Mouse (Mus musculus) heart, embryonic 10.5 days (tissue): Measurements from ENCODE around the gene Gm17622. TPM values are rescaled to one million over a fixed set of nuclear protein-coding genes. Genes with fewer than 3 reads are reported as not detected.

Experiments used
- DNase-seq: peaks from one replicate; pipeline ENCODE4 v3.0.0-alpha.2; 2017; ENCODE audit warnings: low spot score
- H3K27ac ChIP-seq: fragments of 300-500 bp; sonication (generic); 2 replicates; pipeline ENCODE4 v1.5.1; 2016; ENCODE audit warnings: mild to moderate bottlenecking
- H3K27me3 ChIP-seq: fragments of 300-500 bp; sonication (generic); 2 replicates; pipeline ENCODE4 v1.6.1; 2016; ENCODE audit warnings: mild to moderate bottlenecking; ENCODE audit not compliant: poor library complexity, insufficient read depth, severe bottlenecking
- H3K36me3 ChIP-seq: fragments of 300-500 bp; sonication (generic); 2 replicates; pipeline ENCODE4 v1.6.1; 2016; ENCODE audit warnings: mild to moderate bottlenecking, moderate library complexity
- H3K4me1 ChIP-seq: fragments of 300-500 bp; sonication (generic); 2 replicates; pipeline ENCODE4 v1.6.1; 2016; ENCODE audit warnings: mild to moderate bottlenecking
- H3K4me3 ChIP-seq: fragments of 300-500 bp; sonication (generic); 2 replicates; pipeline ENCODE4 v1.5.1; 2016; ENCODE audit warnings: mild to moderate bottlenecking, moderate library complexity
- H3K9me3 ChIP-seq: fragments of 300-500 bp; sonication (generic); 2 replicates; pipeline ENCODE4 v1.6.1; 2016; ENCODE audit warnings: mild to moderate bottlenecking, moderate library complexity
- WGBS: fragments of 180-500 bp; shearing (Covaris S2); methylation state at CpG from one replicate; pipeline ENCODE4 v1.1.7; 2016; 5-methylcytosine and 5-hydroxymethylcytosine counted together
- polyA plus RNA-seq: library from polyadenylated mRNA; unstranded; fragments of >200 nt; fragmentation: Nextera tagmentation; extraction: Ambion mirVana; gene quantifications from 2 replicates; pipeline ENCODE4 v1.2.1, GENCODE M21; 2016

The Gm17622 gene
- polyA plus RNA-seq, 1 experiment from 2014 or later = not detected

DNA sequence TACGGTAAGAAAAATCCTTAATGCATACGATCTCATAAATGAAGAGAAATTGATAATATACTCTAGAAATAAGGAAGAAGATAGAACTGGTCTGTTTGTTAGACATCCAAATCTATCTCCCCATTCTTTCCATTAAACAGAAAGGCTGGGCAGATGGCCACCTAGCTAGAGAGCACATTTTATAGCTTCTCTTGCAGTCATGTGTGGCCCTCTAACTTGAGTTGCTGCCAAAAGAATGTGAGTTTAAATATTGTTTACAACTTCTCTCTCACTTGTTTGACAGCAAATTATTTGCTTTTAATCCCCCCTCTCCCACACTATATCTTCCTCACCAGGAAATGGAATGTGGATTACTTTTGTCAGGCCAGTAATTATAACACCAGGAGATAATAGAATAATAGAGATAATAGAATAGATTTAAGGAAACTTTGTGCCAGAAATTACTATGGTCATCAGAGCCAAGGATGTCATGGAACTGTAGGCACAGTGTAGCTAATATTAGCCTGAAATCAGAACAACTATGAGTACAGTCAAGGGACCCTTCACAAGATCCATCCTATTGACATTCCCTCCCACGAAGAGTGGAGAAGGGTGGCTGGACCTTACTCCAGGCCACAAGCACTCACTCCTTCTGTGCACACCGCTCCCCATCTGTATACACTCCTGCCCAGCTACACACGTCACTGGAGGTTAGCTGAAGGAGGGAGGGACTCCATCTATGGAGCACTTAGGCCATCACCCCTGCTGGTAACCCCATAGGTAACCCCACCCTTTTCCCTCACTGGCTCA, 23.8 kb downstream of the Gm17622 start:
- no peaks in the 10 kb centered on the region for H3K27me3 ChIP-seq
- 85% methylated on average over 5 of the region's 5 CpGs for WGBS
- no peaks in the 10 kb centered on the region for H3K9me3 ChIP-seq
- H3K4me1 ChIP-seq = 0 out of 2 replicates have a peak, but pooled peaks cover 5% of the 10 kb centered on the region
- H3K36me3 ChIP-seq = peaks cover 8% of the 10 kb centered on the region; the same call in 1 of the 2 replicates
- H3K4me3 ChIP-seq = no peak overlapping the region
- no peak for DNase-seq
- no peak overlapping the region for H3K27ac ChIP-seq

DNA sequence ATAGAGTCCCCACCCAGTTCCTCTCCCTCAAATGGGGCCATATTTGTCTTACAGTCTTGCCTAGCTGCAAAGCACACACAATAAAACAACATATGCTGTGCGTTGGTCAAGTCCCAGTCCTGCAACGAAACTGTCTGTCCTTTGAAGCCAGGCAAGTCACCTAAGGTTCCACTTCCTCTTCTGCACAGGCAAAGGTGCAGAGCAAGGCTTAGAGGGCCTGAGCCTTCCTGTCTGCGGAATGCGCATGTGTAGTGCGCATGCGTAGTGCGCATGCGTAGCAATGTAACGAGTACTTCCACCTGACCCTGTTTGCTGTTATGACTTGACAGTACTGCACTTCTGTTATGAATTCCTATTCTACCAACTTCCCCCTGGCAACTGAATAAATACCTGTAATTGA, 25.7 kb downstream of the Gm17622 start:
- WGBS = 94% methylated on average over 9 of the region's 9 CpGs
- Histone ChIP-seq H3K9me3 (no peaks in the 10 kb centered on the region), H3K4me1 (no peaks in the 10 kb centered on the region), H3K27ac (no peak overlapping the region), H3K27me3 (no peaks in the 10 kb centered on the region), H3K36me3 (peaks cover 8% of the 10 kb centered on the region; the same call in 1 of the 2 replicates), H3K4me3 (no peak overlapping the region)
- no peak for DNase-seq

DNA sequence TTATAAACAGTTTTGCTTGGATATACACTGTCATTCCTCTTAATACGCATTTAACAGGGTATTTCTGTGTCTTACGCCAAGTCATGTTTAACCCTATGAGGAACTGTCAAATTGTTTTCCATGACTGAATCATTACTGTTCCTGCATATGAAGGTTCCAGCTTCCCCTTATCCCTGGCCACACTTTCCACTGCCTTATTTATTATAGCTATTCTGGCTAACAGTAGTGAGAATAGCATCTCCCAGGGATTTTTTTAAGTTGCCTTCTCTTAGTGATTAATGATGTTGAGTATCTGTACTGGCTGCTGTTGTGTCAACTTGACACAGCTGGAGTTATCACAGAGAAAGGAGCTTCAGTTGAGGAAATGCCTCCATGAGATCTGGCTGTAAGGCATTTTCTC, 26.8 kb downstream of the Gm17622 start:
- Histone ChIP-seq H3K4me1 (no peaks in the 10 kb centered on the region), H3K9me3 (no peaks in the 10 kb centered on the region), H3K27ac (no peak overlapping the region), H3K36me3 (peaks cover 8% of the 10 kb centered on the region; the same call in 1 of the 2 replicates), H3K27me3 (no peaks in the 10 kb centered on the region), H3K4me3 (no peak overlapping the region)
- no peak for DNase-seq
- WGBS = 96% methylated on average over 2 of the region's 2 CpGs

DNA sequence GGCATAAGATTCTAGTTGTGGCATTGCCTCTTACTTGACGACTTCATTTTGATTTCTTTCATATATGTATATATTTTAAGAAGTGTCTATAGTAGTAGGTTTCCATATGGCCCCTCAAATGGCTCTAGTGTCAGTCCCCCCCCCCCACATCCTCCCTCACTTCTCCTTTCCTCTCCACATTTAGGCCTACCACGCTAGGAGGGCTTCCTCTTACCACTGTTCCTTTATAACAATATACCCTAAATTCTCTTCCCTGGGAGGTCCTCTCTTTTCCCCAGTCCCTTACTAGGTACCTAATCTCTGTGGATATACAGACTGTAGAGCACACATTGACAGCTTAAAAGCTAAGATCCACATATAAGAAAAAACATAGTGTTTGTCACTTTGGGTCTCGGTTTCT, 30.8 kb downstream of the Gm17622 start:
- WGBS = 85% methylated on average over 3 of the region's 3 CpGs
- Histone ChIP-seq H3K4me1 (no peaks in the 10 kb centered on the region), H3K9me3 (no peaks in the 10 kb centered on the region), H3K27me3 (no peaks in the 10 kb centered on the region), H3K4me3 (no peak overlapping the region), H3K27ac (no peak overlapping the region), H3K36me3 (peaks cover 6% of the 10 kb centered on the region; the same call in 1 of the 2 replicates)
- DNase-seq = no peak

DNA sequence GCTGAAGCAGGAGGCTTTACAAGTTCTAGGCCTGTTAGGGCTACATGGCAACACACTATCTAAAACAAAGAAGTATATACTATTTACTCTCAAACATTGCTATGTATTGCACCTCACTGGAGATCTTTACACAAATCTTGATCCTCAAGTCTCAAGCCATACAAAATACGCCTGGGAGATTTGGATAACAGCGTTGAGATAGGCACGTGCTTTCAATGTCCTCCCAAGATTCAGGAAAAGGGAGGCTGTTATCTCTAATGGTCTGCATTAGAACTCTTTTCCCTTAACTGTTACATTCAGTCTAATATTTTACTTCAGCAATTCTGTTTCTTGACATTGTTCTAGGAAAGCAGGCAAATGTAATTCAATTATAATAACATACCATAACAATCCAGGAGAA, 36.5 kb downstream of the Gm17622 start:
- Histone ChIP-seq H3K4me1 (0 out of 2 replicates have a peak, but pooled peaks cover 2% of the 10 kb centered on the region), H3K27ac (no peak overlapping the region), H3K4me3 (no peak overlapping the region), H3K36me3 (peaks cover 14% of the 10 kb centered on the region; the same call in 1 of the 2 replicates), H3K27me3 (no peaks in the 10 kb centered on the region), H3K9me3 (no peaks in the 10 kb centered on the region)
- DNase-seq = no peak
- WGBS = 83% methylated on average over 3 of the region's 3 CpGs

DNA sequence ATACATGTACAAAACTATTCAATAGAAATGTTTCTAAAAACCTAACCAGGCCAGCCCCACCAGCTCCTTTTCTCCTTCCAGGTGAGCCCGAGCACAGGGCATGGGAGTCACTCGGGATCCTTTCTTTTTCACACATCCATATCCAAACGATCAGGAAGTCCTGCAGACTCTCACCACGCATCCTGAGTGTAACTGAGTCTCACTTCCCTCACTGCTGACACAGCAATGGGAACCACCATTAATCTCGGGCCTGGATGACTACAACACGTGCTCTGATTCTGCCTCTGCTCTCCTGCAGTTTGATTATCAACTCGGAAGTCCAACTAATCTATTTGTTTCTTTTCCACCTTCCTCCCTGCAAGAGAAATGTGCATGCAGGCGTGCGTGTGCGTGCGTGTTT, 37.3 kb downstream of the Gm17622 start:
- Histone ChIP-seq H3K4me1 (0 out of 2 replicates have a peak, but pooled peaks cover 6% of the 10 kb centered on the region), H3K9me3 (no peaks in the 10 kb centered on the region), H3K36me3 (peaks cover 14% of the 10 kb centered on the region; the same call in 1 of the 2 replicates), H3K27me3 (no peaks in the 10 kb centered on the region), H3K4me3 (no peak overlapping the region), H3K27ac (no peak overlapping the region)
- whole genome bisulfite sequencing = 82% methylated on average over 11 of the region's 11 CpGs
- no peak for DNase-seq

DNA sequence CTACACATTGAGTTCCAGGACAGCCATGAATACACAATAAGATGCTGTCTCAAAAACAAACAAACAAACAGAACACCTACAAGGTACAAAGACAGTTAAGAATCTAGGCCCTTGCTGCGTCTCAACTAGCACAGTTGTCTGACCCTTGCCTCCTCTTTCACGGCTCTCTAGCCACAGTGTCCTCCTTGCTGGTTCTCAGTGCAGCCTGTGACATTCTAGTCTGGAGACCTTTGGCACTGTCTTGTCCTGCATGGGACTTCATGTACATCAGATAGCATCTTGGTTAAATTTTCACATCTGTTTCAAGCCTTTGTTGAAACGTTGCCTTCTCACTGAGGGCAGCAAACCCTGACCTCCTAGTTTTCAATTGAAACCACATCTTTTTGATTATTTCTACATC, 38.2 kb downstream of the Gm17622 start:
- no peaks in the 10 kb centered on the region for H3K9me3 ChIP-seq
- no peak overlapping the region for H3K4me3 ChIP-seq
- 92% methylated on average over 3 of the region's 3 CpGs for WGBS
- no peak for DNase-seq
- peaks cover 14% of the 10 kb centered on the region; the same call in 1 of the 2 replicates for H3K36me3 ChIP-seq
- H3K4me1 ChIP-seq = 0 out of 2 replicates have a peak, but pooled peaks cover 6% of the 10 kb centered on the region
- H3K27me3 ChIP-seq = no peaks in the 10 kb centered on the region
- no peak overlapping the region for H3K27ac ChIP-seq

DNA sequence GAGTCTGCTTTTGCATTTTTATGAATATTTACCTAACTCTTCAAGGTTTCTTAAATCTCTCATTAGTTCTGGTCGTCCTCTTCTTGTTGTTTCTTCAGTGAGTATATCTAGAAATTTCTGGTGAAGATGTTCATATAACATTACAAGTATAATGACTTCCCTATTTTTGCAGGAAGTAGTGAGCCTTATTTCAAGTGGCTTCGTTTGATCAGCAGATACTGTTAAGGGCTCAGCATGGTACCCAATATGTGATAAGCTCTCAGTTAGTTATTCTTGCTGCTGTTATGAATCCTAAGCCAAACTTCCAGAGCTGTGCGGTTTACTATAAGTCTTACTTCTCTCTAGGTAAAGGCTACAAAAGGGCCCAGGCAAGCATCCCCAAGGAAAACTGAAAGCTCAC, 39.0 kb downstream of the Gm17622 start:
- Histone ChIP-seq H3K27ac (no peak overlapping the region), H3K4me3 (no peak overlapping the region), H3K4me1 (peaks cover 6% of the 10 kb centered on the region; the same call in 1 of the 2 replicates), H3K36me3 (peaks cover 14% of the 10 kb centered on the region; the same call in 1 of the 2 replicates), H3K9me3 (no peaks in the 10 kb centered on the region), H3K27me3 (no peaks in the 10 kb centered on the region)
- WGBS = 88% methylated on average over 3 of the region's 3 CpGs
- DNase-seq = no peak

DNA sequence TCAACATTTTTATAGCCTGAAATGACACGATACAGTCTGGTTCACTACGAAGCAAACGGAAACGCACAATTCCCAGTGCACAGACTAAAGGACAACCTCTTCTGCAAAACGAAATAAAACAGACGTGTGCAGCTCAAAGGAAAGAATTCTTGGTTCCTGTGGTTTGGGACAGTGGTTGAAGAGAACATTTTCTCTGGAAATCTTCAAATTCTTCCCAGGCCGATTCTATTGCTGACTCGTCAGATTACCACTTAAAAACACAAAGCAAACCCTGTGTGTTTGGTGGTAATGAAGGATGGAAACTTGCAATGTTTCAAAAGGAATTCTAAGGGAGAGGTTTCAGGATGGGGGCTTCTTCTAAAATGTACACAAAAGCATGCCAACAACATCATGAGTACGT, 39.5 kb downstream of the Gm17622 start:
- Histone ChIP-seq H3K4me1 (peaks cover 6% of the 10 kb centered on the region; the same call in 1 of the 2 replicates), H3K27ac (no peak overlapping the region), H3K27me3 (no peaks in the 10 kb centered on the region), H3K9me3 (no peaks in the 10 kb centered on the region), H3K4me3 (no peak overlapping the region), H3K36me3 (peaks cover 14% of the 10 kb centered on the region; the same call in 1 of the 2 replicates)
- no peak for DNase-seq
- 89% methylated on average over 9 of the region's 9 CpGs for WGBS

DNA sequence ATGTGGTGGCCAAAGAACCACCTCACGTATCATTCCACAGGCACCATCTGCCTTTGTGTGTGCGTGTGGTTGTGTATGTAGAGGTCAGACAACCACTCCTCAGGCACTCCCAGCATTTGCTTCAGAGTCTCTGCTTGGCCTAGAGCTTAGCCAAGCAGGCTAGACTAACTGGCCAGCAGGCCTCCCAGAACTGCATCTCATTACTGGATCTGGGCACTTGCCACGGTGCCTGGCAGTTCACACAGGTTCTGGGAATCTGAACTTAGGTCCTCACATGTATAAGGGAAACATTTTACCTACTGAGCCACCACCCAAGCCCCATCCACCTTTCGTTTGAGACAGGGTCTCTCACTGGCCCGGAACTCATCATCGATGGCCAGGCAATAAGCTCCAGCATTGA, 41.6 kb downstream of the Gm17622 start:
- 92% methylated on average over 6 of the region's 6 CpGs for WGBS
- no peak for DNase-seq
- Histone ChIP-seq H3K27ac (no peak overlapping the region), H3K27me3 (no peaks in the 10 kb centered on the region), H3K9me3 (no peaks in the 10 kb centered on the region), H3K4me3 (no peak overlapping the region), H3K4me1 (peaks cover 6% of the 10 kb centered on the region; the same call in 1 of the 2 replicates), H3K36me3 (peaks cover 14% of the 10 kb centered on the region; the same call in 1 of the 2 replicates)

DNA sequence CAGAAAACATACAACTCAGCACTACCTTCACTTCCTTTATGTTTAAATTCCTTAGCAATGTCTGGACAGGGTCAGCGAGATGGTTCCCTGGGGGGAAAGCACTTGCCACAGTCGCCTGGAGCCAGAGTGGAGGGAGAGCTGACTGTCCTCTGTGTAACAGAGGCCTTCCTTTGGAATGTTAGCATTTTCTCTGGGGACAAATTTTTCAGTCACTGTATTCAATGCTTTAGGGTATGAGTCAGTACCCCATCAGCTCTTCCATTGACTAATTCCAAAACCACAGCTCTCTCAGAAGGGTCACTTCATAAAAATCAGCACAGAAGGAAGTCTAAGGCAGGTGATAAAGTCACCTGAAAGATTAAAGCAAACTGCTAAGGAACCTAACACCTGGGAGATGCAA, 43.2 kb downstream of the Gm17622 start:
- Histone ChIP-seq H3K4me1 (peaks cover 6% of the 10 kb centered on the region; the same call in 1 of the 2 replicates), H3K27me3 (no peaks in the 10 kb centered on the region), H3K27ac (no peak overlapping the region), H3K9me3 (no peaks in the 10 kb centered on the region), H3K4me3 (no peak overlapping the region), H3K36me3 (peaks cover 11% of the 10 kb centered on the region; the same call in 1 of the 2 replicates)
- no peak for DNase-seq
- WGBS = 57% methylated on average over 2 of the region's 2 CpGs

DNA sequence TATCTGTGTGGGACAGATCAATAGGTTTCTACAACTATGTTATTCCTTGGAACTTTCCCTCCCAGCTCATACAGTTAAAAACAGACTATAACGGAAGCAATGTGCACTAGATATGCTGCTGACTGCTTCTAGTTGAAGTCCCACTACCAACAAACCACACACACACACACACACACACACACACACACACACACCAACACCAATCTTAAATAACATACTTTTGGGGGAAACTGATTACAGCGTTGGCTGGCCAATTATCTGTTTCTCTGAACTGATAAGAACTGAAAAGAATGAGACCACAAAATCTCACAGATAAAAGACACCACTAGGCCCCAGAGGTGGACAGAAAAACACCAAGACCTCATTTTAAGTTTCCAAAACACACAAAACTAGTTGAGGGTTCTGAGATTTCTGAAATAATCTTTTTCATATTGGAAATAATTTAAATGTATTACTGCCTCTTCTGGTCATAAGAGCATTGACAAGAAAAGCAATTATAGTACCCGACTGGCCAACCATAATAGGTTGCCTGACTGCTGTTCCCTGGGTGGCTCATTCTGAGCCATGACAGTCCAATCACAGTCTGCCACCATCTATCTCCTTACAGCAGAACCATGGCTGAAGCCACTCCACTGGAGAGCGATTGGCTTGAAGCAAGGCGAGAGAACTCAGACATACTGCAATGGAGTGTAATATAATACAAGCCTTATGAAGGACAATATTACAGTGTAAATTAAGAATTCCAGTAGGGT, 46.5 kb downstream of the Gm17622 start:
- Histone ChIP-seq H3K9me3 (no peaks in the 10 kb centered on the region), H3K36me3 (no peaks in the 10 kb centered on the region), H3K4me1 (peaks cover 4% of the 10 kb centered on the region; the same call in 1 of the 2 replicates), H3K4me3 (no peak overlapping the region), H3K27ac (no peak overlapping the region), H3K27me3 (no peaks in the 10 kb centered on the region)
- WGBS = 54% methylated on average over 5 of the region's 5 CpGs
- no peak for DNase-seq

DNA sequence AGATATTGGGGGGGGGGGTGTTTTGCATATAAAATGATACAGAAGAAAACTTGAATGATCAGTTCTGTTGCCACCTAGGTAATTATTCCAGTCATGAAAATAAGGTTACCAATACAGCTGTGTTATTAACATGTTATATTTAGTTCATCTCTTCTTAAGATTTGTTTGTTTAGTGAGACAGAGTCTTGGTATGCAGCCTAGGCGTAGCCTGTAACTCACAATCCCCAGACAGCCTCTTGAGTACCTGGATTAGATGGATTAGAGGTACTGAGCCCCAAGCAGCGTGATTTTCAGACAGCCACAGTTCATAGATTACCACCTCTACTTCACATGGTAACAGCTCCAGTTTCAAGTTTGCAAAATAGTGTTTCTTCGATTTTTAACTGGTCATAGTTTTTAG, 47.6 kb downstream of the Gm17622 start:
- Histone ChIP-seq H3K4me1 (no peaks in the 10 kb centered on the region; the same call in 1 of the 2 replicates), H3K27me3 (no peaks in the 10 kb centered on the region), H3K9me3 (no peaks in the 10 kb centered on the region), H3K36me3 (no peaks in the 10 kb centered on the region), H3K27ac (no peak overlapping the region), H3K4me3 (no peak overlapping the region)
- WGBS = 72% methylated on average over 3 of the region's 3 CpGs
- no peak for DNase-seq
